Mouse (Mus musculus) stomach, embryonic 14.5 days (tissue): ENCODE data around the gene Morn5. TPM values are rescaled to one million over a fixed set of nuclear protein-coding genes. Genes with fewer than 3 reads are reported as not detected.

Experiments
- ATAC-seq: fragments of 200-750 bp; cut with Nextera tagmentation; 2 replicates; pipeline ENCODE4 v1.8.0; 2017; ENCODE audit warnings: low read depth, moderate TSS enrichment; ENCODE audit not compliant: insufficient number of reproducible peaks, insufficient read depth, low FRiP score
- H3K27ac ChIP-seq: fragments of 300-500 bp; sonication (generic); 2 replicates; pipeline ENCODE4 v1.5.1; 2014; ENCODE audit warnings: mild to moderate bottlenecking, low read length, moderate library complexity, mixed read lengths
- H3K27me3 ChIP-seq: fragments of 300-500 bp; sonication (generic); 2 replicates; pipeline ENCODE4 v1.6.1; 2014; ENCODE audit warnings: low read length, control low read depth, mixed read lengths; ENCODE audit not compliant: control insufficient read depth, insufficient read depth
- H3K36me3 ChIP-seq: fragments of 300-500 bp; sonication (generic); 2 replicates; pipeline ENCODE4 v1.6.1; 2014; ENCODE audit warnings: mild to moderate bottlenecking, control low read depth, low read length, moderate library complexity, mixed read lengths; ENCODE audit not compliant: control insufficient read depth, insufficient read depth
- H3K4me1 ChIP-seq: fragments of 300-500 bp; sonication (generic); 2 replicates; pipeline ENCODE4 v1.6.1; 2014; ENCODE audit warnings: low read length, control low read depth, mixed read lengths; ENCODE audit not compliant: control insufficient read depth, insufficient read depth
- H3K4me2 ChIP-seq: fragments of 300-500 bp; sonication (generic); replicated peaks from 2 replicates; pipeline ENCODE4 v1.6.1; 2014; ENCODE audit warnings: low read depth, low read length, control low read depth
- H3K4me3 ChIP-seq: fragments of 300-500 bp; sonication (generic); 2 replicates; pipeline ENCODE4 v1.5.1; 2014; ENCODE audit warnings: low read depth, low read length, control low read depth
- H3K9ac ChIP-seq: fragments of 300-500 bp; sonication (generic); replicated peaks from 2 replicates; pipeline ENCODE4 v1.6.1; 2014; ENCODE audit warnings: low read depth, mild to moderate bottlenecking, control low read depth, low read length, moderate library complexity, mixed read lengths
- H3K9me3 ChIP-seq: fragments of 300-500 bp; sonication (generic); 2 replicates; pipeline ENCODE4 v1.6.1; 2016; ENCODE audit warnings: low read depth, low read length, control low read depth; ENCODE audit not compliant: control insufficient read depth
- WGBS: fragments of 180-500 bp; shearing (Covaris S2); extraction: QIAGEN DNeasy Blood & Tissue Kit; methylation state at CpG from one replicate; pipeline ENCODE4 v1.1.7; 2014; 5-methylcytosine and 5-hydroxymethylcytosine counted together
- polyA plus RNA-seq: library from polyadenylated mRNA; unstranded; fragments of >200 nt; fragmentation: Nextera tagmentation; extraction: Ambion mirVana; gene quantifications from 2 replicates; pipeline ENCODE4 v1.2.1, GENCODE M21; 2014

The Morn5 gene
- polyA plus RNA-seq, 1 experiment from 2014 or later: not detected

- H3K36me3 ChIP-seq: no peaks in the 10 kb centered on the region
- H3K9ac ChIP-seq: no peak overlapping the region
- H3K27ac ChIP-seq: no peak overlapping the region
- no peak for ATAC-seq
- no peaks in the 10 kb centered on the region for H3K4me1 ChIP-seq
- peaks cover 76% of the 10 kb centered on the region for H3K27me3 ChIP-seq
- no peak overlapping the region for H3K4me3 ChIP-seq
- no peak overlapping the region for H3K4me2 ChIP-seq
- H3K9me3 ChIP-seq: no peaks in the 10 kb centered on the region
- 5% methylated on average over 31 of the region's 31 CpGs for WGBS
These were observed 44.7 kb downstream of the Morn5 start for GRCm38 (mm10) chr2:36093914-36094475.

- H3K4me1 ChIP-seq: peaks cover under 1% of the 10 kb centered on the region; the same call in 1 of the 2 replicates
- H3K4me3 ChIP-seq: no peak overlapping the region
These were observed 48.0 kb downstream of the Morn5 start for GRCm38 (mm10) chr2:36097129-36097815.

GRCm38 (mm10) chr2:36098021-36098420 is 48.8 kb downstream of the Morn5 start:
- Histone ChIP-seq H3K4me1 (peaks cover 6% of the 10 kb centered on the region; the same call in 1 of the 2 replicates), H3K4me3 (no peak overlapping the region), H3K36me3 (no peaks in the 10 kb centered on the region), H3K4me2 (no peak overlapping the region), H3K27me3 (peaks cover 88% of the 10 kb centered on the region), H3K27ac (no peak overlapping the region), H3K9me3 (no peaks in the 10 kb centered on the region), H3K9ac (no peak overlapping the region)
- no peak for ATAC-seq
- 4% methylated on average over 5 of the region's 5 CpGs for WGBS

More at GRCm38 (mm10) chr2:36097129-36097815, 48.0 kb downstream of the Morn5 start:
- 7% methylated on average over 18 of the region's 18 CpGs for WGBS
- H3K27me3 ChIP-seq: peaks cover 84% of the 10 kb centered on the region
- H3K4me2 ChIP-seq: no peak overlapping the region
- no peaks in the 10 kb centered on the region for H3K36me3 ChIP-seq
- no peaks in the 10 kb centered on the region for H3K9me3 ChIP-seq
- H3K9ac ChIP-seq: no peak overlapping the region
- ATAC-seq: no peak
- H3K27ac ChIP-seq: no peak overlapping the region

- H3K4me2 ChIP-seq: no peak overlapping the region
- ATAC-seq: no peak
- no peak overlapping the region for H3K27ac ChIP-seq
- no peak overlapping the region for H3K4me3 ChIP-seq
- no peak overlapping the region for H3K9ac ChIP-seq
- H3K9me3 ChIP-seq: no peaks in the 10 kb centered on the region
- no peaks in the 10 kb centered on the region for H3K36me3 ChIP-seq
- H3K4me1 ChIP-seq: peaks cover 17% of the 10 kb centered on the region; the same call in 1 of the 2 replicates
- WGBS: 18% methylated on average over 6 of the region's 6 CpGs
- H3K27me3 ChIP-seq: peaks cover 83% of the 10 kb centered on the region
These were observed 50.5 kb downstream of the Morn5 start for GRCm38 (mm10) chr2:36099739-36100138.

GRCm38 (mm10) chr2:36101866-36102558 is 52.8 kb downstream of the Morn5 start:
- WGBS: 5% methylated on average over 28 of the region's 28 CpGs
- Histone ChIP-seq H3K9me3 (no peaks in the 10 kb centered on the region), H3K4me3 (peak overlapping the region; percentile 11; the same call in 1 of the 2 replicates), H3K36me3 (no peaks in the 10 kb centered on the region), H3K4me1 (peaks cover 23% of the 10 kb centered on the region), H3K27ac (no peak overlapping the region), H3K9ac (no peak overlapping the region), H3K4me2 (no peak overlapping the region), H3K27me3 (peaks cover 79% of the 10 kb centered on the region)
- no peak; the same call in 1 of the 2 replicates for ATAC-seq

GRCm38 (mm10) chr2:36102559-36102946 is 53.3 kb downstream of the Morn5 start:
- no peak for ATAC-seq
- peak overlapping the region; percentile 30; the same call in 1 of the 2 replicates for H3K4me3 ChIP-seq
- H3K9ac ChIP-seq: no peak overlapping the region
- H3K9me3 ChIP-seq: no peaks in the 10 kb centered on the region
- WGBS: 4% methylated on average over 21 of the region's 21 CpGs
- peaks cover 23% of the 10 kb centered on the region for H3K4me1 ChIP-seq
- no peak overlapping the region for H3K4me2 ChIP-seq
- no peaks in the 10 kb centered on the region for H3K36me3 ChIP-seq
- H3K27me3 ChIP-seq: peaks cover 81% of the 10 kb centered on the region
- H3K27ac ChIP-seq: no peak overlapping the region

GRCm38 (mm10) chr2:36103069-36103554 is 53.9 kb downstream of the Morn5 start:
- no peak overlapping the region for H3K27ac ChIP-seq
- H3K36me3 ChIP-seq: no peaks in the 10 kb centered on the region
- H3K9me3 ChIP-seq: no peaks in the 10 kb centered on the region
- peaks cover 23% of the 10 kb centered on the region for H3K4me1 ChIP-seq
- peaks cover 79% of the 10 kb centered on the region for H3K27me3 ChIP-seq
- peak overlapping the region; percentile 23; the same call in 1 of the 2 replicates for H3K4me2 ChIP-seq
- 3% methylated on average over 21 of the region's 21 CpGs for WGBS
- ATAC-seq: no peak
- H3K9ac ChIP-seq: no peak overlapping the region
- peak overlapping the region; percentile 30 for H3K4me3 ChIP-seq

GRCm38 (mm10) chr2:36103555-36104367 is 54.5 kb downstream of the Morn5 start:
- under 1% methylated on average over 38 of the region's 38 CpGs for WGBS
- H3K27me3 ChIP-seq: peaks cover 73% of the 10 kb centered on the region
- H3K27ac ChIP-seq: no peak overlapping the region
- peak overlapping the region; percentile 30 for H3K4me3 ChIP-seq
- H3K9ac ChIP-seq: no peak overlapping the region
- H3K4me2 ChIP-seq: peak overlapping the region; percentile 23; the same call in 1 of the 2 replicates
- no peak for ATAC-seq
- H3K9me3 ChIP-seq: no peaks in the 10 kb centered on the region
- H3K36me3 ChIP-seq: no peaks in the 10 kb centered on the region
- peaks cover 23% of the 10 kb centered on the region for H3K4me1 ChIP-seq
